Mouse (Mus musculus) stomach, embryonic 14.5 days (tissue): ENCODE data around the gene Cd24a. TPM values are rescaled to one million over a fixed set of nuclear protein-coding genes. Genes with fewer than 3 reads are reported as not detected.
A peak's percentile ranks its signal among the peaks of the same experiment; 100 is the strongest.

Experiments
- ATAC-seq: fragments of 200-750 bp; cut with Nextera tagmentation; 2 replicates; pipeline ENCODE4 v1.8.0; 2017; ENCODE audit warnings: low read depth, moderate TSS enrichment; ENCODE audit not compliant: insufficient number of reproducible peaks, insufficient read depth, low FRiP score
- H3K27ac ChIP-seq: fragments of 300-500 bp; sonication (generic); 2 replicates; pipeline ENCODE4 v1.5.1; 2014; ENCODE audit warnings: mild to moderate bottlenecking, low read length, moderate library complexity, mixed read lengths
- H3K27me3 ChIP-seq: fragments of 300-500 bp; sonication (generic); 2 replicates; pipeline ENCODE4 v1.6.1; 2014; ENCODE audit warnings: low read length, control low read depth, mixed read lengths; ENCODE audit not compliant: control insufficient read depth, insufficient read depth
- H3K36me3 ChIP-seq: fragments of 300-500 bp; sonication (generic); 2 replicates; pipeline ENCODE4 v1.6.1; 2014; ENCODE audit warnings: mild to moderate bottlenecking, control low read depth, low read length, moderate library complexity, mixed read lengths; ENCODE audit not compliant: control insufficient read depth, insufficient read depth
- H3K4me1 ChIP-seq: fragments of 300-500 bp; sonication (generic); 2 replicates; pipeline ENCODE4 v1.6.1; 2014; ENCODE audit warnings: low read length, control low read depth, mixed read lengths; ENCODE audit not compliant: control insufficient read depth, insufficient read depth
- H3K4me2 ChIP-seq: fragments of 300-500 bp; sonication (generic); replicated peaks from 2 replicates; pipeline ENCODE4 v1.6.1; 2014; ENCODE audit warnings: low read depth, low read length, control low read depth
- H3K4me3 ChIP-seq: fragments of 300-500 bp; sonication (generic); 2 replicates; pipeline ENCODE4 v1.5.1; 2014; ENCODE audit warnings: low read depth, low read length, control low read depth
- H3K9ac ChIP-seq: fragments of 300-500 bp; sonication (generic); replicated peaks from 2 replicates; pipeline ENCODE4 v1.6.1; 2014; ENCODE audit warnings: low read depth, mild to moderate bottlenecking, control low read depth, low read length, moderate library complexity, mixed read lengths
- H3K9me3 ChIP-seq: fragments of 300-500 bp; sonication (generic); 2 replicates; pipeline ENCODE4 v1.6.1; 2016; ENCODE audit warnings: low read depth, low read length, control low read depth; ENCODE audit not compliant: control insufficient read depth
- WGBS: fragments of 180-500 bp; shearing (Covaris S2); extraction: QIAGEN DNeasy Blood & Tissue Kit; methylation state at CpG from one replicate; pipeline ENCODE4 v1.1.7; 2014; 5-methylcytosine and 5-hydroxymethylcytosine counted together
- polyA plus RNA-seq: library from polyadenylated mRNA; unstranded; fragments of >200 nt; fragmentation: Nextera tagmentation; extraction: Ambion mirVana; gene quantifications from 2 replicates; pipeline ENCODE4 v1.2.1, GENCODE M21; 2014

The Cd24a gene
- polyA plus RNA-seq, 1 experiment from 2014 or later: 351 TPM

DNA sequence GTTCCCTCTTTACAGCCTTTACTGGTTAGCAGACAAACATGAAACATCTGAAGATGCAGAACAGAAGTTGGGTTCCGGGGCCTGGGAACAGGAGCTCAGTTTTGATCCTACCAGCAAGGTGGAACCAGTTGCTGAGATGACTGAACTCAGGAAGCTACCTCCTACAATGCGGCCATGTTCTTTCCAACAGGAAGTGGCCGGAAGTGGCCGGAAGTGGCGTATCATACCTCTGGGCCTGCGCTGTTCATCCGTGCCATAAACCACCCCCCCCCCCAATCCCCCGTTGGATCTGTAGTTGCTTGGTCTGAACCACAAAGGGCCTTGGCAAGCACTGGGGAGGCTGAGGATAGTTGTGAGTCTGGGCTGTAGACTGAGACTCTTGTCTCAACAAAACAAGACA, 45.4 kb downstream of the Cd24a start:
- WGBS: 91% methylated on average over 8 of the region's 8 CpGs
- no peaks in the 10 kb centered on the region for H3K9me3 ChIP-seq
- no peak overlapping the region for H3K4me3 ChIP-seq
- no peak overlapping the region for H3K9ac ChIP-seq
- no peak for ATAC-seq
- no peaks in the 10 kb centered on the region for H3K36me3 ChIP-seq
- H3K4me1 ChIP-seq: peaks cover 9% of the 10 kb centered on the region; the same call in 1 of the 2 replicates
- no peak overlapping the region for H3K4me2 ChIP-seq
- H3K27ac ChIP-seq: no peak overlapping the region
- H3K27me3 ChIP-seq: no peaks in the 10 kb centered on the region

DNA sequence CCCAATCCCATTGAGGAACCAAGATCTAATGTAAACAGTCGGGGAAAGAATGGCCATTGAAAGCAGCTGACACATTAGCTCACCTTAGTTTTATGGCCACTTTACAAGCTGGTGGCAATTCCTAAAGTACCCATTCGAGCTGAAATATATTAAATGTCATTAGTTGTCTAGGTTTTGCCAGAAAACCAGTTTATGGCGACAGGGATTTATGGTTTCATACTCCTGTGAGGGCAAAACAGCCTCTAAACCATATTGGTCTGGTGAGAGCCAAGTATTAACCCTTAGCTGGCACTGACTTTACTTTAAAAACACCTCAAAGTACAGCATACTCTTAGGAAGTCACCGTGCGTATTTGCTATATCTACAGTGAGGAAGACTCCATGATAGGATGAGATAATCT, 46.3 kb downstream of the Cd24a start:
- 68% methylated on average over 5 of the region's 5 CpGs for WGBS
- H3K36me3 ChIP-seq: no peaks in the 10 kb centered on the region
- no peak for ATAC-seq

GRCm38 (mm10) chr10:43624791-43625398, 46.8 kb downstream of the Cd24a start:
- Histone ChIP-seq H3K36me3 (no peaks in the 10 kb centered on the region), H3K4me1 (no peaks in the 10 kb centered on the region), H3K9me3 (no peaks in the 10 kb centered on the region), H3K4me3 (no peak overlapping the region), H3K27me3 (no peaks in the 10 kb centered on the region), H3K27ac (no peak overlapping the region), H3K9ac (no peak overlapping the region), H3K4me2 (no peak overlapping the region)
- no peak for ATAC-seq
- WGBS: 66% methylated on average over 2 of the region's 2 CpGs

More for the DNA sequence above, 46.3 kb downstream of the Cd24a start:
- Histone ChIP-seq H3K9me3 (no peaks in the 10 kb centered on the region), H3K4me2 (no peak overlapping the region), H3K27ac (no peak overlapping the region), H3K4me3 (no peak overlapping the region), H3K4me1 (peaks cover under 1% of the 10 kb centered on the region; the same call in 1 of the 2 replicates), H3K9ac (no peak overlapping the region), H3K27me3 (no peaks in the 10 kb centered on the region)

DNA sequence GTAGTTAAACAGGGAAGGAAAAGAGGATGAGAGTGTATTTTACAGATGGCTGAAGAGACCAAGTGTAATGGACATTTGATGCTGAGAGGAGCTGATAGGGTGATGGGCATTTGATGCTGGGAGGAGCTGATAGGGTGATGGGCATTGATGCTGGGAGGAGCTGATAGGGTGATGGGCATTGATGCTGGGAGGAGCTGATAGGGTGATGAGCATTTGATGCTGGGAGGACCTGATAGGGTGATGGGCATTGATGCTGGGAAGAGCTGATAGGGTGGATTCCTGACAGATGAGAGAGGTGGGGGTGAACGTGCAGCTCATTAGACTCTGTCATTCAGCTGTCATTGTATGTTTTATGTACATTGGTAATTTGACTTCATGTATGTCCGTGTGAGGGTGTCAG, 47.5 kb downstream of the Cd24a start:
- Histone ChIP-seq H3K27me3 (no peaks in the 10 kb centered on the region), H3K4me2 (no peak overlapping the region), H3K4me1 (no peaks in the 10 kb centered on the region), H3K9ac (no peak overlapping the region), H3K9me3 (no peaks in the 10 kb centered on the region), H3K36me3 (no peaks in the 10 kb centered on the region), H3K4me3 (no peak overlapping the region), H3K27ac (no peak overlapping the region)
- 76% methylated on average over 2 of the region's 2 CpGs for WGBS
- ATAC-seq: no peak; the same call in 1 of the 2 replicates

- Histone ChIP-seq H3K4me3 (no peak overlapping the region), H3K36me3 (no peaks in the 10 kb centered on the region), H3K27ac (no peak overlapping the region), H3K4me2 (no peak overlapping the region), H3K4me1 (no peaks in the 10 kb centered on the region), H3K9me3 (no peaks in the 10 kb centered on the region), H3K27me3 (no peaks in the 10 kb centered on the region), H3K9ac (no peak overlapping the region)
- ATAC-seq: no peak
- 62% methylated on average over 5 of the region's 5 CpGs for WGBS
Observed at GRCm38 (mm10) chr10:43629216-43629615, 51.1 kb downstream of the Cd24a start.

DNA sequence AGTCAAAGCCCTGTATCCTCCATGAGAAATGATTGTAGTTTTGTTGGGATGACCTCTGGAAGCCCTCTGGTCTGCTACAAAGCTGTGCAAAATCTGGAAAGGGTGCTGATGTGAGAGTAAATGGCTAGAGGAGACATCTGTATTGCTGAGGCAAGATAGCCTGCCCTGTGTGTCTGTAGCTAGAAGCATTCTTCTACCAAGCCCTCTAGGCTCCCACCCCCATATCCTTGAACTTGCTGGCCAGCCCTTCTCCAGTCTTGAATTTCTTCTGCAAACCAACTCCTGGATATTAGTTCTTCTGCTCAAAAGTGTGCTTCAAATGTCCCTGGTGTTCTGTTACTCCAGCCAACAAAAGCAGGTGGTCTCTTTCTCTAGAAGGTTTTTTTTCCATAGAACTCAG, 51.8 kb downstream of the Cd24a start:
- H3K4me1 ChIP-seq: no peaks in the 10 kb centered on the region
- no peak overlapping the region for H3K4me3 ChIP-seq
- no peaks in the 10 kb centered on the region for H3K36me3 ChIP-seq
- no peaks in the 10 kb centered on the region for H3K9me3 ChIP-seq
- no peaks in the 10 kb centered on the region for H3K27me3 ChIP-seq
- H3K9ac ChIP-seq: no peak overlapping the region
- no peak overlapping the region for H3K27ac ChIP-seq
- H3K4me2 ChIP-seq: no peak overlapping the region
- ATAC-seq: no peak

- peak; percentile 82; the same call in 1 of the 2 replicates for ATAC-seq
Observed at GRCm38 (mm10) chr10:43630634-43631033, 52.5 kb downstream of the Cd24a start.

DNA sequence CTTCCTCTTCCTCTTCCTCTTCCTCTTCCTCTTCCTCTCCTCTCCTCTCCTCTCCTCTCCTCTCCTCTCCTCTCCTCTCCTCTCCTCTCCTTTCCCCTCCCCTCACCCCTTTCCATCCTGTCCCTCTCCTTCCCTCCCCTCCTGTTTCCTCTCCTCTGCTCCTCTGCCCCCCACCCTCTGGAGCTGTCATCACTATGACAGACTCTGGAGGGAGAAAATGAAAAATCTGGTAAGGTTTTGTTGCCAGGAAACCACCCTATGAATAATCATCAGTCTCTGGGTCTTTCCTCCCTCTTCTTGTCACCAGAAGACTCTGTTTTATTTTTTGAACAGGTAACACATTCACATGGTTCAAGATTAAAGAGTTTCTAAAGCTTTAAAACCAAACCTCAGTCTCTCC, 53.0 kb downstream of the Cd24a start:
- Histone ChIP-seq H3K27me3 (no peaks in the 10 kb centered on the region), H3K4me1 (no peaks in the 10 kb centered on the region), H3K9me3 (no peaks in the 10 kb centered on the region), H3K9ac (no peak overlapping the region), H3K36me3 (no peaks in the 10 kb centered on the region), H3K4me2 (no peak overlapping the region), H3K4me3 (no peak overlapping the region), H3K27ac (no peak overlapping the region)
- ATAC-seq: no peak

More at GRCm38 (mm10) chr10:43630634-43631033, 52.5 kb downstream of the Cd24a start:
- Histone ChIP-seq H3K4me3 (no peak overlapping the region), H3K4me1 (no peaks in the 10 kb centered on the region), H3K27me3 (no peaks in the 10 kb centered on the region), H3K9me3 (no peaks in the 10 kb centered on the region), H3K9ac (no peak overlapping the region), H3K36me3 (no peaks in the 10 kb centered on the region), H3K4me2 (no peak overlapping the region), H3K27ac (no peak overlapping the region)
- WGBS: 74% methylated on average over 4 of the region's 4 CpGs
